Mouse (Mus musculus): ENCODE data around the gene Emc3. TPM values are rescaled to one million over a fixed set of nuclear protein-coding genes. Genes with fewer than 3 reads are reported as not detected.

Gene Emc3
- polyA plus RNA-seq, 1 experiment = 38.6 TPM

DNA sequence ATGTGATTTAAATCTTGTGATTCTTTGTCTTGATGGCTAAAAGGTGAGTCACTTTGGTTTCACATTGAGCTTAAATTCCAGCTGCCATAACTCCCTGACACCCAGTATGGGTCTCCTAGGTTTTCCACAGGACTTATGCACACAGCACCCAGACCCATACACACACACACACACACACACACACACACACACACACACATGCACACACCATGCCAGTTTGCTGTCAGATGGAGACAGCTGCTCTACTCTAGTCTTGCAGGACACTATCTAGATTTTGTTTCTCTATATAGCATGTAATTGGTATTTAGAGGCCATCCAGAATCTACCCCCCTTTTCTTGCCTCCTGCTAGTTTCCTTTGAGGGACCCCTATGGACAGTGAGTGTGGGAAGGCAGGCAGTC, 24.3 kb downstream of the Emc3 start:
- no peak for TF ChIP-seq GATA1 (IDR thresholded peaks at IDR 0.05; ENCODE audit: low read length)

GRCm38 (mm10) chr6:113505689-113506088, 25.8 kb downstream of the Emc3 start:
- TF ChIP-seq GATA1 (IDR thresholded peaks at IDR 0.05; ENCODE audit: low read length) = no peak

GRCm38 (mm10) chr6:113502801-113503200, 28.7 kb downstream of the Emc3 start:
- TF ChIP-seq GATA1 (IDR thresholded peaks at IDR 0.05; ENCODE audit: low read length) = no peak

GRCm38 (mm10) chr6:113501388-113502084, 29.9 kb downstream of the Emc3 start, which contains the start of gene Prrt3:
Prrt3 (minus strand) TSS chr6:113501931.
- TF ChIP-seq GATA1 (IDR thresholded peaks at IDR 0.05; ENCODE audit: low read length) = no peak

DNA sequence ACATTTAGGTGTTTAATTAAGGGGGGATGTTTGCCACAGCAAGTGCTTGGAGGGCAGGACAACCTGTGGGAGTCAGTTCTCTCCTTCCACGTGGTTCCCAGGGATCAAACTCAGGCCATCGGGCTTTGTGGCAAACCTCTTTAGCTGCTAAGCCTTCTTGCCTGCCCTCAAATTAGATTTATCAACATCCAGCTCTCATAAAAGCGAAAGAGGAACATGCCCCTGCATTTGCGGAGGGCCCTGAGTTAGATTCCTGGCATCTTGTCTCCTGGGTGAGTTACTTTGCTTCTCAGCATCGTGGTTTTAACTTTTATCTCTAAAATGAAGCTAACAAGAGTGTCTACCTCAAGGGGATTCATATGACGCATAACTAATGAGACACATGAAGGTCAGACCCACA, 32.1 kb downstream of the Emc3 start:
- no peak for TF ChIP-seq GATA1 (IDR thresholded peaks at IDR 0.05; ENCODE audit: low read length)

DNA sequence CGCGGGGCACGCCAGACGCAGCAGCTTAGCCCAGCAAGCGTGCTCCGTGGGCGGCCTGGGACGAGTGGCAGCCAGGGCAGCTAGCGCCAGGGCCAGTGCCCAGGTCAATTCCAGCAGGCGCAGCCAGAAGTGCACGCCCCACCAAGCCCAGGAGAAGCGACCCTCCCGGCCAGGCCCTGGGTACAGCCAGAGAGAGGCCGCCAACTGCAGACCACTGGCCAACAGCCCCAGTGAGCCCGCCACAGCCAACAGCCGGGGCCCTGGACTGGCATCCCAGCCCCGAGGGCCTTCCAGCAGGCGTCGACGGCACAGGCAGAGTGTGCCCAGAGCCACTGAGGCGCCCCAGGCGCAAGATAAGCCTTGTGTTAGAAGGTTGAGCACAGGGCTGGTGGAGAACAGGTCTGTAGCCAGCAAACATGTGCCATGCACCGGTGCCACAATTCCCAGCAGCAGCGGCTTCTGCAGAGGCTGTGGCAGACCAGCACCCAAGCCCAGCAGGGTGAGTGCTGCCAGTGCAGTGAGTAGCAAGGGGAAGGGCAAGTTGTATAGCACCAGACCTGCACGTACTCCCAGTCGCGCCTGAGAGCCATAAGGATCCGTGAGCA, 36.3 kb downstream of the Emc3 start:
- TF ChIP-seq GATA1 (IDR thresholded peaks at IDR 0.05; ENCODE audit: low read length) = no peak

DNA sequence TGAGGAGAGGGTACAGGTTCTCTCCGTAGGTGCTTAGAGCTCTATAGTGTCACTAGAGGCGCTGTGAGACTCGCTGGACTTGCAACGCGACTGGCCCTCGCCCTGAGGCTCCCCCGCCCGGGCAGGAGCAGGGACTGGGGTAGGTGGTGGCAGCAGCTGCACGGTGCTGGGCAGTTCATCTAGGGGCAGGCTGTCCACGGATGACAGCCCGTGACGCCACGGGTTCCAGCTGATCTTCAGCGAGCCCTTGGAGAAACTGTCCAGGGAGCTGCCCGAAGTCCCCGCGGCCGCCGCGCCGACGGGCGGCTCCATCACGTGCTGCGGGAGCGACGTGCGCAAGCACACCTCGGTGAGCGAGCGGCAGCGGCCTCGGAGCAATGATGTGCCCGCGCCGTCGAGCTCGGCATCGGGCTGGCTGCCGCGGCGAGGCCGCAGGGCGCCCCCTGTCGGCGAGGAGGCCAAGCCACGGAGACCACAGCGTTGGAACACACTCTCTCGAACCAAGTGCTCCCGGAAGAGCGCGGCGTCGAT, 37.1 kb downstream of the Emc3 start:
- TF ChIP-seq GATA1 (IDR thresholded peaks at IDR 0.05; ENCODE audit: low read length) = no peak

DNA sequence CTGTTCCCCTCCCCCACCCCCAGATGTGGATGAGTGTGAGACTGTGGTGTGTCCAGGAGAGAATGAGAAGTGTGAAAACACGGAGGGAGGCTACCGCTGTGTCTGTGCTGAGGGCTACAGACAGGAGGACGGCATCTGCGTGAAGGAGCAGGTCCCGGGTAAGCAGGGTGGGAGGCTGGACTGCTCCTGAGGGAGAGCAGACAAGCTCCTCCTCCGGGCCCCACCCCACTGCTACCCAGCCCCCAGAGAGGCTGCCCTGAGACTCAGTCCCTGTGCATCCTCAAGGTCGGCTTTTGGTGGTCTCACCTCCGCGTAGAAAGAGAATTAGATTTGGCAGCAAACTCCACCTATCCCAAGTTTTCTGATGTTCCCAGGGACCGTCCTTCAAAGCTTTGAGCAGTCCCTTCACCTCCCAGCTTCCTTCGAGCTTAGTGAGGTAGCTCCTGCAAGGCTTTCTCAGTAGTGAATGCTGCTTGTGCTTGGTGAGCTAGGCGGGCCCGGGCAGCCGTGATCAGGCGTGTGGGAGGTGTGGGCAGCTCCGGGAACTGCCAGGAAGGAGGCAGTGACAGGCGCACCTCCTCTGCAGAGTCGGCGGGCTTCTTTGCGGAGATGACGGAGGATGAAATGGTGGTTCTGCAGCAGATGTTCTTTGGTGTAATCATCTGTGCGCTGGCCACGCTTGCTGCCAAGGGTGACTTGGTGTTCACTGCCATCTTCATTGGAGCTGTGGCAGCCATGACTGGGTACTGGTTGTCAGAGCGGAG, 39.2 kb downstream of the Emc3 start:
- no peak for TF ChIP-seq GATA1 (IDR thresholded peaks at IDR 0.05; ENCODE audit: low read length)

GRCm38 (mm10) chr6:113489410-113489809, 42.0 kb downstream of the Emc3 start:
- no peak for TF ChIP-seq GATA1 (IDR thresholded peaks at IDR 0.05; ENCODE audit: low read length)

- TF ChIP-seq GATA1 (IDR thresholded peaks at IDR 0.05; ENCODE audit: low read length) = no peak
Measured at GRCm38 (mm10) chr6:113487125-113487576, 44.3 kb downstream of the Emc3 start.

GRCm38 (mm10) chr6:113483729-113484128, 47.7 kb downstream of the Emc3 start:
- no peak for TF ChIP-seq GATA1 (IDR thresholded peaks at IDR 0.05; ENCODE audit: low read length)

DNA sequence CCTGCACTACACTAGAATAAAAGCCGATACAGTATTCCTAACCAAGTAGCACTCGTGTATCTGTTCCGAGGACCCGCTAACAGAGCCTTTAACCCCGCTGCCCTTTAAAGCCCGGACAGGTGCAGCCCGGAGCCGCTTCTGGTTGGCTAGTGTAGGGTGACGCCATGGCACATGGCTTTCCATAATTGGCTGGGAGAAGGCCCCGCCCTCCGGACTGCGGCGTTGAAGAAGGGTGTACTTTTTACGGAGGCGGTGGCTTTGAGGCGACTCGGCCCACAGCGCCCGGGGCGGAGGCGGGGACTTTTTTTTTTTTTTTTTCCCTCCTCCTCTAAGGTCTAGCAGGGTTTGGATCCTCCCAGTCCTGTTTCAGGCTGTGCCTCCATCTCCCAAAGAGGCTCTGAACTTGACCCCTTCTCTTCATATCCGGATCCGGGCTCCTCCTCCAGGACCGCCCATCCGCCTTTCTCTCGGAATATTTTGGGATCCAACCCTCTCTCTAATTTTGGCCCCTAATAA, 48.3 kb downstream of the Emc3 start, which contains the start of gene Creld1:
Gene Creld1 (plus strand): TSS at position 198 of the 516 bp plus-strand sequence.
- TF ChIP-seq GATA1 (IDR thresholded peaks at IDR 0.05; ENCODE audit: low read length) = no peak

GRCm38 (mm10) chr6:113482477-113483099, 48.9 kb downstream of the Emc3 start:
- no peak for TF ChIP-seq GATA1 (IDR thresholded peaks at IDR 0.05; ENCODE audit: low read length)

DNA sequence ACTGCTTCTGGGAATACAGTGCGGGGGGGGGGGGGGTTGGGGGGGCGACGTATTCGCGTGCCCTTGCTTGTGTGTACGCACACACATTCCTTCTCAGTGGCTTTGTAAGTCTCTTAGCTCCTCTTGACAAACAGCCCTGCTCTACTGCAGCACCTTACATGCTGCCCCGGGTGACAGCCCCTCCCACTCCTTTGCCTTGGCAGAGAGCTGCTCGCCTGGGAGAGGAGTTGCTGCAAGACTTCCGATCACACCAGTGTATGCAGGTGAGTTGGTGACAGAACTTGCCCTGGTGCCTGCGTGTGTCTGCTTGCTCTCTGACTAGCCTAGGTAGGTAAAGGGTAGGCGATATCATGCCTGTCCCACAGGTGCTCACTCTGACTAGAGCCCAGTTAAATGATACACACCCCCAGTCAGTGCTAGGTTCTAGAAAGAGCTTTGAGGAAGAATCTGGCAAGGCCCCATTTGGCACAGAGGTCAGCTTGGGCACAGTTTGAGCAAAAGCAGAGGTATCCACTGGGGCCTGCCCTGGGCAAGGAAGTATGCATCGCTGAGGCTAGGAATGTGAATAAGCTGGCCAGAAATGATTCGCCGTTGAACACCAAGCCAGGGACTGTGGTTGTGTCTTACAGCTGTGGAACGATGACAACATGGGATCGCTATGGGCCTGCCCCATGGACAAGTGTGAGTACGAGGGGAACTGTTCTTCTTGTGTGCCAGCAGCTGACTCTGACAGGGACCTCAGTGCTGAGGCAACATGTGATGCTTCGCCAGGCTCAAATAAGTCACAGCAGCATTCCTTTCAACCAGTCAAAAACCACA, 50.7 kb downstream of the Emc3 start:
- no peak for TF ChIP-seq GATA1 (IDR thresholded peaks at IDR 0.05; ENCODE audit: low read length)

Data from G1E-ER4 (cell line).